Mouse (Mus musculus) CH12.LX (cell line): ENCODE data around the gene Fam71e1. TPM values are rescaled to one million over a fixed set of nuclear protein-coding genes. Genes with fewer than 3 reads are reported as not detected.
A peak's percentile ranks its signal among the peaks of the same experiment; 100 is the strongest.

ENCODE experiments used
- DNase-seq: peaks from one replicate; pipeline ENCODE4 v3.0.0-alpha.2; 2013; ENCODE audit errors: extremely low read depth
- H3K27ac ChIP-seq: 2 replicates; pipeline ENCODE4 v1.5.1; 2012; ENCODE audit warnings: low read depth, mild to moderate bottlenecking, control low read depth, moderate library complexity; ENCODE audit not compliant: insufficient read depth
- H3K27me3 ChIP-seq: replicated peaks from 2 replicates; pipeline ENCODE3; 2012; ENCODE audit warnings: inconsistent platforms
- H3K36me3 ChIP-seq, 2 experiments: replicated peaks in 1 of 2; 2 replicates each; pipeline versions ENCODE3 to v1.6.1; 2012; ENCODE audit warnings: inconsistent platforms in 1 of 2, low read length in 1 of 2, mild to moderate bottlenecking in 1 of 2, mixed read lengths in 1 of 2, moderate library complexity in 1 of 2; ENCODE audit not compliant: control insufficient read depth in 1 of 2, insufficient read depth in 1 of 2
- H3K4me1 ChIP-seq, 2 experiments: 2 replicates each; pipeline ENCODE4 v1.6.1; 2012; ENCODE audit warnings: inconsistent platforms in 1 of 2, moderate library complexity in 1 of 2; ENCODE audit not compliant: insufficient read depth in 2 of 2, control insufficient read depth in 1 of 2
- H3K4me2 ChIP-seq: 2 replicates; pipeline ENCODE4 v1.6.1; 2012; ENCODE audit warnings: low read depth, mild to moderate bottlenecking, control low read depth; ENCODE audit not compliant: poor library complexity, insufficient read depth, severe bottlenecking
- H3K4me3 ChIP-seq, 3 experiments: fragments of 150-350 bp in 1 of 3; sonication (generic) in 1 of 3; replicated peaks in 1 of 3; 2 replicates each; pipeline versions ENCODE3 to v1.5.1; 2011 to 2012; ENCODE audit warnings: low read depth in 2 of 3, low read length in 2 of 3, mild to moderate bottlenecking in 2 of 3, moderate library complexity in 2 of 3, control low read depth in 1 of 3, improper control_type of control experiment in 1 of 3, inconsistent platforms in 1 of 3, mixed read lengths in 1 of 3; ENCODE audit not compliant: poor library complexity in 1 of 3
- H3K79me2 ChIP-seq: replicated peaks from 2 replicates; pipeline ENCODE4 v1.6.1; 2012; ENCODE audit warnings: mild to moderate bottlenecking, moderate library complexity; ENCODE audit not compliant: control insufficient read depth, poor library complexity, insufficient read depth, severe bottlenecking; ENCODE audit errors: extremely low read depth
- H3K9ac ChIP-seq: 2 replicates; pipeline ENCODE4 v1.6.1; 2012; ENCODE audit warnings: low read depth, mild to moderate bottlenecking, control low read depth, moderate library complexity; ENCODE audit not compliant: insufficient read depth
- H3K9me3 ChIP-seq: replicated peaks from 2 replicates; pipeline ENCODE3; 2012; ENCODE audit warnings: low read length, inconsistent platforms, mixed read lengths
- BHLHE40 ChIP-seq: IDR thresholded peaks from 2 replicates; pipeline ENCODE4 v1.6.1; 2011; ENCODE audit warnings: mild to moderate bottlenecking, low read depth, low read length, improper control_type of control experiment
- CHD1 ChIP-seq: IDR thresholded peaks from 2 replicates; pipeline ENCODE4 v1.6.1; 2012; ENCODE audit warnings: low read depth, low read length, improper control_type of control experiment, inconsistent platforms
- CHD2 ChIP-seq: IDR thresholded peaks from 2 replicates; pipeline ENCODE4 v1.6.1; 2011; ENCODE audit warnings: low read length, improper control_type of control experiment
- CTCF ChIP-seq, 2 experiments: IDR thresholded peaks in 1 of 2; conservative IDR thresholded peaks in 1 of 2; 2 replicates each; pipeline ENCODE4 v1.5.1; 2011 to 2012; ENCODE audit warnings: low read depth in 2 of 2, low read length in 2 of 2, improper control_type of control experiment in 1 of 2, inconsistent platforms in 1 of 2, mild to moderate bottlenecking in 1 of 2, moderate library complexity in 1 of 2
- E2F4 ChIP-seq: IDR thresholded peaks from 2 replicates; pipeline ENCODE4 v1.6.1; 2011; ENCODE audit warnings: low read depth, low read length, improper control_type of control experiment; ENCODE audit not compliant: insufficient replicate concordance
- ELF1 ChIP-seq: IDR thresholded peaks from 2 replicates; pipeline ENCODE4 v1.6.1; 2014; ENCODE audit warnings: low read depth, mild to moderate bottlenecking, inconsistent platforms, low read length, improper control_type of control experiment
- EP300 ChIP-seq: IDR thresholded peaks from 2 replicates; pipeline ENCODE4 v1.6.1; 2011; ENCODE audit warnings: low read length, improper control_type of control experiment
- ETS1 ChIP-seq: conservative IDR thresholded peaks from 2 replicates; pipeline ENCODE4 v1.6.1; 2012; ENCODE audit warnings: low read depth, mild to moderate bottlenecking, inconsistent platforms, low read length, improper control_type of control experiment, moderate library complexity
- GABPA ChIP-seq: IDR thresholded peaks from 2 replicates; pipeline ENCODE4 v1.6.1; 2012; ENCODE audit warnings: low read depth, low read length, improper control_type of control experiment, inconsistent platforms; ENCODE audit not compliant: insufficient replicate concordance
- HCFC1 ChIP-seq: IDR thresholded peaks from 2 replicates; pipeline ENCODE4 v1.6.1; 2012; ENCODE audit warnings: low read depth, mild to moderate bottlenecking, inconsistent platforms, low read length, improper control_type of control experiment
- IRF4 ChIP-seq: IDR thresholded peaks from 2 replicates; pipeline ENCODE4 v1.6.1; 2014; ENCODE audit warnings: low read depth, mild to moderate bottlenecking, inconsistent platforms, low read length, improper control_type of control experiment
- JUN ChIP-seq: IDR thresholded peaks from 2 replicates; pipeline ENCODE4 v1.6.1; 2011; ENCODE audit warnings: low read depth, mild to moderate bottlenecking, low read length, improper control_type of control experiment, moderate library complexity; ENCODE audit not compliant: insufficient read depth
- JUND ChIP-seq: conservative IDR thresholded peaks from 2 replicates; pipeline ENCODE4 v1.6.1; 2011; ENCODE audit warnings: low read depth, low read length, improper control_type of control experiment
- KAT2A ChIP-seq: IDR thresholded peaks from 2 replicates; pipeline ENCODE4 v1.6.1; 2012; ENCODE audit warnings: low read length, improper control_type of control experiment, inconsistent platforms; ENCODE audit not compliant: insufficient replicate concordance
- MAFK ChIP-seq: IDR thresholded peaks from 2 replicates; pipeline ENCODE4 v1.6.1; 2011; ENCODE audit warnings: low read length, improper control_type of control experiment; ENCODE audit not compliant: insufficient replicate concordance
- MAX ChIP-seq: IDR thresholded peaks from 2 replicates; pipeline ENCODE4 v1.6.1; 2011; ENCODE audit warnings: low read length, improper control_type of control experiment
- MAZ ChIP-seq: IDR thresholded peaks from 2 replicates; pipeline ENCODE4 v1.6.1; 2012; ENCODE audit warnings: low read depth, mild to moderate bottlenecking, inconsistent platforms, low read length, improper control_type of control experiment, moderate library complexity
- MEF2A ChIP-seq: IDR thresholded peaks from 2 replicates; pipeline ENCODE4 v1.6.1; 2014; ENCODE audit warnings: low read depth, mild to moderate bottlenecking, inconsistent platforms, low read length, improper control_type of control experiment, borderline replicate concordance
- MXI1 ChIP-seq: IDR thresholded peaks from 2 replicates; pipeline ENCODE4 v1.6.1; 2011; ENCODE audit warnings: mild to moderate bottlenecking, low read depth, low read length, improper control_type of control experiment
- MYC ChIP-seq: IDR thresholded peaks from 2 replicates; pipeline ENCODE4 v1.6.1; 2011; ENCODE audit warnings: low read depth, mild to moderate bottlenecking, improper control_type of control experiment, low read length
- NELFE ChIP-seq: IDR thresholded peaks from 2 replicates; pipeline ENCODE4 v1.6.1; 2011; ENCODE audit warnings: low read depth, low read length, improper control_type of control experiment
- NRF1 ChIP-seq: IDR thresholded peaks from 2 replicates; pipeline ENCODE4 v1.6.1; 2014; ENCODE audit warnings: low read depth, mild to moderate bottlenecking, inconsistent platforms, low read length, improper control_type of control experiment, moderate library complexity
- PAX5 ChIP-seq: IDR thresholded peaks from 2 replicates; pipeline ENCODE4 v1.6.1; 2012; ENCODE audit warnings: low read length, inconsistent platforms, mixed read lengths
- POLR2A ChIP-seq: IDR thresholded peaks from 2 replicates; pipeline ENCODE4 v1.6.1; 2011; ENCODE audit warnings: low read depth, mild to moderate bottlenecking, improper control_type of control experiment, low read length
- POLR2AphosphoS2 ChIP-seq: IDR thresholded peaks from 2 replicates; pipeline ENCODE4 v1.6.1; 2011; ENCODE audit warnings: low read depth, low read length, improper control_type of control experiment
- RAD21 ChIP-seq: IDR thresholded peaks from 2 replicates; pipeline ENCODE4 v1.6.1; 2011; ENCODE audit warnings: low read depth, mild to moderate bottlenecking, low read length, improper control_type of control experiment, moderate library complexity
- RCOR1 ChIP-seq: conservative IDR thresholded peaks from 2 replicates; pipeline ENCODE4 v1.6.1; 2012; ENCODE audit warnings: low read depth, mild to moderate bottlenecking, inconsistent platforms, low read length, improper control_type of control experiment
- SIN3A ChIP-seq: IDR thresholded peaks from 2 replicates; pipeline ENCODE4 v1.6.1; 2012; ENCODE audit warnings: low read length, improper control_type of control experiment, inconsistent platforms
- SMC3 ChIP-seq: IDR thresholded peaks from 2 replicates; pipeline ENCODE4 v1.6.1; 2011; ENCODE audit warnings: low read depth, low read length, improper control_type of control experiment
- TBP ChIP-seq: conservative IDR thresholded peaks from 2 replicates; pipeline ENCODE4 v1.6.1; 2011; ENCODE audit warnings: low read depth, low read length, improper control_type of control experiment
- TCF12 ChIP-seq: IDR thresholded peaks from 2 replicates; pipeline ENCODE4 v1.6.1; 2014; ENCODE audit warnings: low read depth, mild to moderate bottlenecking, inconsistent platforms, low read length, improper control_type of control experiment
- UBTF ChIP-seq: IDR thresholded peaks from 2 replicates; pipeline ENCODE4 v1.6.1; 2012; ENCODE audit warnings: low read depth, mild to moderate bottlenecking, inconsistent platforms, low read length, improper control_type of control experiment, moderate library complexity
- USF2 ChIP-seq: conservative IDR thresholded peaks from 2 replicates; pipeline ENCODE4 v1.6.1; 2011; ENCODE audit warnings: low read depth, low read length, improper control_type of control experiment
- ZMIZ1 ChIP-seq: IDR thresholded peaks from 2 replicates; pipeline ENCODE4 v1.6.1; 2012; ENCODE audit warnings: low read depth, mild to moderate bottlenecking, inconsistent platforms, low read length, improper control_type of control experiment
- dilution Hi-C: fragments of 300-500 bp; cut with MboI; formaldehyde crosslinking; loops from 2 replicates; pipeline ENCODE4 v1.14.3; 2020; ENCODE audit warnings: low sequenced_read_pairs; ENCODE audit not compliant: extremely low pct_unique_long_range_greater_than_20kb, extremely low pct_ligation_motif_present
- in situ Hi-C: fragments of 300-500 bp; cut with MboI; formaldehyde crosslinking; loops from 3 replicates; pipeline ENCODE4 v1.14.3; 2019; ENCODE audit warnings: low sequenced_read_pairs, low pct_ligation_motif_present, low pct_unique_long_range_greater_than_20kb, mixed read lengths
- polyA plus RNA-seq: library from polyadenylated mRNA; unstranded; fragments of >175 nt; gene quantifications from 2 replicates; pipeline ENCODE4 v1.2.1, GENCODE M21; 2012; ENCODE audit warnings: low read depth; ENCODE audit not compliant: insufficient read length
- total RNA-seq, 2 experiments: library from RNA; depleted of rRNA; stranded (reverse); fragments of 300-350 nt in 1 of 2; fragments of >200 nt in 1 of 2; gene quantifications; 2 replicates each; pipeline ENCODE4 v1.2.3; 2012 to 2014

Fam71e1 gene
- total and polyA plus RNA-seq, 3 experiments, result 0.39 to 1.2 TPM; not detected in 1

DNA sequence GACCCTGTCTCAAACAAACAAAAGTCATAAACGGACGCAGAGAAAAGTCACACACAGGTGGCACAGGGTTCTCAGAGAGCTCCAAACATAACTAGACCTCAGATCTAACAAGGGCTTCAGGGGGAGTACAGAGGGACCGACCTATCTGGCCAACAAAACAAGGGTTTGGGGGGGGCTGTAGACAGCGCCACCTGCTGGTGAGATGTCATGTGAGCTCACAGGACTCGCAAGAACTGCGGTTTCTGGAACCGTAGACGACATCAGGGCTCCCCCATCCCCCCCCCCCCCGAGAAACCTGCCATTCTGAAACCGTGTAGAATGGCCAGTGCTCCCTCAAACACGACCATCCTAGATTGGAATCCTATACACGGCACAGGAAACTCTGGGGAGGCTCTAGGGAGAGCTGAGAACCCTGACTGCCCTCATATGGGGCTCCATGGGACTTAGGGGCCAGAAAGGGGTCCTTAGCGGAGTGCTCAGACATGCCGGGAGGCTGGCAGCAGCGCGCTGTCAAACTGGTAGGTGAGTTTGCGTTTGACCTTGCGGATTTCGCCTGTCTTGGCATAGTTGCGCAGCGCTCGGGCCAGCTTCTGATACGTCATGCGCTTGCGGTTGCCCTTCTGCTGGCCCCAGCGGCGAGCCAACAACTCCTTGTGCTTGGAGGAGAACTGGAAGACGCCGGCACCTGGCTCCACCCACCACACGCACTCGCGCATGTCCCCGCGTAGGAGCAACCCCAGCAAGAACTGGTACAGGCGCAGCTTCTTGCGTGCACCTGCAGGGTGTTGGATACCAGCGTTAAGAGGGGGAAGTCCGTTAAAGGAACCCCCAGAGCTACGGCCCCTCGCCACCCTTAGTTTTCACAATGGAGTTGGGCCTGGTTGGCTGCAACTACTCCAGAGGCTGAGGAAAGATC, 31.4 kb downstream of the Fam71e1 start (continued):
- TF ChIP-seq RCOR1 (no peak), NRF1 (peak; percentile 83), IRF4 (0 out of 2 replicates have a peak, but pooled peaks have one; percentile 15), GABPA (no peak), ELF1 (no peak), MEF2A (no peak), ETS1 (0 out of 2 replicates have a peak, but pooled peaks have one; percentile 46), MAX (peak; percentile 34; the same call in 1 of the 2 replicates), ZMIZ1 (peak; percentile 60; the same call in 1 of the 2 replicates), RAD21 (no peak), MAFK (no peak), EP300 (no peak), E2F4 (no peak), HCFC1 (no peak), TCF12 (no peak; the same call in none of the 2 replicates), MYC (0 out of 2 replicates have a peak, but pooled peaks have one; percentile 33)

DNA sequence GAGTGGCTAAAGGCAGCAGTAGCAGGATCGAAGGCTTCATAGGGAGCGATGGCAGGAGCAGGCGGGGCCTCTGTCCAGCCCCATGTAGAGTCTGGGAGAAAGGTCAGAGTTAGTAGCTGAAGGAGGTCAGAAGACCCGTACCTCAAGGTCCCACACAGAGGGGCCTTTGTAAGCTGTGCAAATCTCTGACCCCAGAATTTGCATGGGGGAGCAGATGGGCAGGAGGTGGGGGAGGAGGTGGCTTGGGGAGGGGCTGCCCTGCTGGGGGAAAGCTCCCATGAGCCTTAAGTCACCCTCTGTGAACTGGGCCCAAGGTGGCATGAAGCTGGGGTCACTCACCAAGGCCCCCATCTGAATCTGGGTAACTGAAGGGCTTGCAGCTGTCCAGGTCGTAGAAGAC, 33.1 kb downstream of the Fam71e1 start:
- peak; percentile 61 for DNase-seq
- Histone ChIP-seq H3K27me3 (no peaks in the 10 kb centered on the region), H3K9ac (peak overlapping the region; percentile 43; the same call in 1 of the 2 replicates), H3K27ac (peak overlapping the region; percentile 98), H3K4me3 (peak overlapping the region; percentile 65 to 77 (median 72)), H3K9me3 (no peaks in the 10 kb centered on the region), H3K4me2 (peak overlapping the region; percentile 59), H3K36me3 (peaks cover 16 to 53% of the 10 kb centered on the region in 2 experiments), H3K79me2 (peaks cover 10% of the 10 kb centered on the region), H3K4me1 (peaks cover 42 to 57% of the 10 kb centered on the region in 2 experiments)
- in situ Hi-C loops, result no loop called here
- dilution Hi-C loops, result no loop called here
- TF ChIP-seq IRF4 (peak; percentile 70; the same call in 1 of the 2 replicates), KAT2A (no peak), JUN (no peak), JUND (no peak), POLR2AphosphoS2 (no peak), PAX5 (no peak), EP300 (peak; percentile 61), MYC (no peak), SIN3A (no peak; the same call in none of the 2 replicates), TBP (0 out of 2 replicates have a peak, but pooled peaks have one; percentile 23), CTCF (conservative IDR thresholded peaks at IDR 0.05 in 1 of 2, IDR thresholded peaks at IDR 0.05 in 1 of 2; ENCODE audit: low read depth in 2 of 2, low read length in 2 of 2) (no peak), NELFE (0 out of 2 replicates have a peak, but pooled peaks have one; percentile 28), UBTF (no peak; the same call in 1 of the 2 replicates), CHD1 (no peak), NRF1 (no peak), ELF1 (no peak), USF2 (no peak), MXI1 (no peak; the same call in 1 of the 2 replicates), RAD21 (no peak), BHLHE40 (peak; percentile 69), MAZ (peak; percentile 95), POLR2A (peak; percentile 36; the same call in 1 of the 2 replicates), RCOR1 (no peak), SMC3 (no peak; the same call in 1 of the 2 replicates), MAX (no peak), CHD2 (peak; percentile 80), HCFC1 (peak; percentile 23), TCF12 (peak; percentile 94)
